Mouse (Mus musculus) testis, adult 2 months (tissue): ENCODE data around the gene Olfr619. TPM values are rescaled to one million over a fixed set of nuclear protein-coding genes. Genes with fewer than 3 reads are reported as not detected.

Experiments used
- H3K27ac ChIP-seq: fragments of 200-500 bp; 2 replicates; pipeline ENCODE4 v1.5.1; 2012; ENCODE audit warnings: low read depth, low read length; ENCODE audit not compliant: control insufficient read depth, insufficient read depth
- H3K27me3 ChIP-seq: fragments of 200-500 bp; 2 replicates; pipeline ENCODE4 v1.6.1; 2012; ENCODE audit warnings: mild to moderate bottlenecking, low read length, moderate library complexity; ENCODE audit not compliant: control insufficient read depth, insufficient read depth
- H3K36me3 ChIP-seq: fragments of 200-500 bp; 2 replicates; pipeline ENCODE4 v1.6.1; 2012; ENCODE audit warnings: mild to moderate bottlenecking, low read length; ENCODE audit not compliant: control insufficient read depth, insufficient read depth
- H3K4me1 ChIP-seq: fragments of 200-500 bp; 2 replicates; pipeline ENCODE4 v1.6.1; 2012; ENCODE audit warnings: low read length; ENCODE audit not compliant: control insufficient read depth, insufficient read depth
- H3K4me3 ChIP-seq: fragments of 200-500 bp; 2 replicates; pipeline ENCODE4 v1.5.1; 2012; ENCODE audit warnings: low read depth, mild to moderate bottlenecking, low read length, moderate library complexity, mixed read lengths; ENCODE audit not compliant: control insufficient read depth
- CTCF ChIP-seq: fragments of 200-500 bp; IDR thresholded peaks from 2 replicates; pipeline ENCODE4 v1.5.1; 2012; ENCODE audit warnings: low read depth, mild to moderate bottlenecking, inconsistent platforms, low read length, moderate library complexity; ENCODE audit not compliant: control insufficient read depth, insufficient read depth, insufficient replicate concordance
- POLR2A ChIP-seq: fragments of 200-500 bp; IDR thresholded peaks from 2 replicates; pipeline ENCODE4 v1.6.1; 2012; ENCODE audit warnings: low read depth, mild to moderate bottlenecking, inconsistent platforms, low read length, moderate library complexity; ENCODE audit not compliant: control insufficient read depth
- polyA plus RNA-seq: library from polyadenylated mRNA; depleted of rRNA; stranded (reverse); fragments of >200 nt; gene quantifications from 2 replicates; pipeline ENCODE4 v1.2.3, GENCODE M21; 2012; rRNA removed

The Olfr619 gene
- polyA plus RNA-seq, 1 experiment = not detected

- no peak within 1 kb of the TSS for H3K4me3 ChIP-seq
- TF ChIP-seq POLR2A (no peak), CTCF (no peak)
- H3K36me3 ChIP-seq = no peaks in the 10 kb centered on the region
- H3K27me3 ChIP-seq = no peaks in the 10 kb centered on the region
- H3K4me1 ChIP-seq = no peaks in the 10 kb centered on the region
- H3K27ac ChIP-seq = no peak within 1 kb of the TSS
Observed at GRCm38 (mm10) chr7:103642602-103643001, 42.2 kb downstream of the Olfr619 start, which contains the start of gene Olfr622. Gene Olfr622, minus strand, starts transcription at chr7:103642702.

- TF ChIP-seq CTCF (no peak), POLR2A (no peak)
- H3K36me3 ChIP-seq = no peaks in the 10 kb centered on the region
Observed at GRCm38 (mm10) chr7:103644070-103644469, 43.7 kb downstream of the Olfr619 start.

More at GRCm38 (mm10) chr7:103644070-103644469, 43.7 kb downstream of the Olfr619 start:
- H3K4me1 ChIP-seq = no peaks in the 10 kb centered on the region
- no peak overlapping the region for H3K4me3 ChIP-seq
- H3K27me3 ChIP-seq = no peaks in the 10 kb centered on the region
- no peak overlapping the region for H3K27ac ChIP-seq

Other genes starting within 250 kb of the Olfr619 start
- gene Olfr601, start 237.9 kb upstream of the Olfr619 start, polyA plus RNA-seq = not detected in 2 replicates
- 0.11 TPM in 1 of 2 replicates, not detected in the other for gene Olfr603, start 214.4 kb upstream of the Olfr619 start, polyA plus RNA-seq
- not detected in 2 replicates for gene Usp17lc, start 185.5 kb upstream of the Olfr619 start, polyA plus RNA-seq
- gene Olfr605, start 155.1 kb upstream of the Olfr619 start, polyA plus RNA-seq = not detected in 2 replicates
- not detected in 2 replicates for gene Olfr606, start 151.5 kb upstream of the Olfr619 start, polyA plus RNA-seq
- gene Olfr607, start 136.4 kb upstream of the Olfr619 start, polyA plus RNA-seq = not detected in 2 replicates
- gene Olfr608, start 130.7 kb upstream of the Olfr619 start, polyA plus RNA-seq = not detected in 2 replicates
- not detected in 2 replicates for gene Olfr609, start 102.5 kb upstream of the Olfr619 start, polyA plus RNA-seq
- 0.14 TPM in 1 of 2 replicates, not detected in the other for gene Olfr610, start 88.5 kb upstream of the Olfr619 start, polyA plus RNA-seq
- 0.15 TPM in 1 of 2 replicates, not detected in the other for gene Olfr611, start 79.7 kb upstream of the Olfr619 start, polyA plus RNA-seq
- not detected in 2 replicates for gene Olfr612, start 57.9 kb upstream of the Olfr619 start, polyA plus RNA-seq
- gene Olfr613, start 52.5 kb upstream of the Olfr619 start, polyA plus RNA-seq = not detected in 2 replicates
- not detected in 2 replicates for gene Olfr615, start 44.5 kb upstream of the Olfr619 start, polyA plus RNA-seq
- gene Olfr616, start 31.4 kb upstream of the Olfr619 start, polyA plus RNA-seq = 0.22 and 0.25 TPM in 2 replicates
- not detected in 2 replicates for gene Olfr617, start 27.5 kb upstream of the Olfr619 start, polyA plus RNA-seq
- gene Olfr618, start 10.5 kb upstream of the Olfr619 start, polyA plus RNA-seq = not detected in 2 replicates
- gene Olfr620, start 12.0 kb downstream of the Olfr619 start, polyA plus RNA-seq = not detected in 2 replicates
- gene Olfr622, start 42.1 kb downstream of the Olfr619 start, polyA plus RNA-seq = not detected in 2 replicates
- not detected in 2 replicates for gene Olfr623, start 63.1 kb downstream of the Olfr619 start, polyA plus RNA-seq
- 0.02 TPM in 1 of 2 replicates, not detected in the other for gene Olfr624, start 70.6 kb downstream of the Olfr619 start, polyA plus RNA-seq
- gene Olfr625-ps1, start 82.1 kb downstream of the Olfr619 start, polyA plus RNA-seq = not detected in 2 replicates
- gene Olfr243, start 114.1 kb downstream of the Olfr619 start, polyA plus RNA-seq = not detected in 2 replicates
- not detected in 2 replicates for gene Olfr628, start 129.8 kb downstream of the Olfr619 start, polyA plus RNA-seq
- not detected in 2 replicates for gene Olfr629, start 144.4 kb downstream of the Olfr619 start, polyA plus RNA-seq
- gene Olfr630, start 156.8 kb downstream of the Olfr619 start, polyA plus RNA-seq = not detected in 2 replicates
- gene Olfr69, start 171.0 kb downstream of the Olfr619 start, polyA plus RNA-seq = not detected in 2 replicates
- not detected in 2 replicates for gene Olfr68, start 179.1 kb downstream of the Olfr619 start, polyA plus RNA-seq
- not detected in 2 replicates for gene Olfr67, start 191.2 kb downstream of the Olfr619 start, polyA plus RNA-seq
- 8.1 and 11.1 TPM in 2 replicates for gene Hbb-bt, start 213.4 kb downstream of the Olfr619 start, polyA plus RNA-seq
- gene Hbb-bs, start 227.5 kb downstream of the Olfr619 start, polyA plus RNA-seq = 78.9 and 88.8 TPM in 2 replicates
- gene Hbb-bh2, start 239.9 kb downstream of the Olfr619 start, polyA plus RNA-seq = not detected in 2 replicates
- not detected in 2 replicates for gene Hbb-bh1, start 242.6 kb downstream of the Olfr619 start, polyA plus RNA-seq